Mouse (Mus musculus) T-helper 17 cell (primary cell): ENCODE data around the gene Rnf227.

Experiments
- in situ Hi-C, 2 experiments: fragments of 300-600 bp; cut with MboI, MseI; formaldehyde crosslinking; loops; 1 replicate in 1 of 2; 2 replicates in 1 of 2; pipeline ENCODE4 v1.15.1; 2025; ENCODE audit warnings: high pct_unique_total_duplicates in 2 of 2

Rnf227 gene

DNA sequence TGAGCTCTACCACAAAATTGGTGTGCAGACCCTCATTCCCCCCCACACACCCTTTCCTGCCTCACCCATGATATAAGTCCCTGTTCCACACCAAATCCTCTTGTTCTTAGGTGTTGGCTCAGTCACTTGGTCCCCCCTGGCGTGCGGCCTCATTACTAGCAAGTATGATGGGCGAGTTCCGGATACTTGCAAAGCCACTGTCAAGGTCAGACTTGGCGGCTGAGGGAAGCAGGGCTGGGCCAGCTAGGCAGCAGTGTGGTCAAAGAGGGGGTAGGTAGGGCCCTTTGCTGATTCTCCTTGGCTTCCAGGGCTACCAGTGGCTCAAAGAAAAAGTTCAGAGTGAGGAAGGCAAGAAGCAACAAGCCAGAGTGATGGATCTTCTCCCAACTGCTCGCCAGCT, 9.1 kb upstream of the Rnf227 start:
- in situ Hi-C loops, result no loop called here

GRCm38 (mm10) chr11:69331929-69332405, 8.3 kb upstream of the Rnf227 start:
- in situ Hi-C loops, result no loop called here

- in situ Hi-C loops, result no loop called here
These were observed 7.5 kb upstream of the Rnf227 start for GRCm38 (mm10) chr11:69332713-69333253.

DNA sequence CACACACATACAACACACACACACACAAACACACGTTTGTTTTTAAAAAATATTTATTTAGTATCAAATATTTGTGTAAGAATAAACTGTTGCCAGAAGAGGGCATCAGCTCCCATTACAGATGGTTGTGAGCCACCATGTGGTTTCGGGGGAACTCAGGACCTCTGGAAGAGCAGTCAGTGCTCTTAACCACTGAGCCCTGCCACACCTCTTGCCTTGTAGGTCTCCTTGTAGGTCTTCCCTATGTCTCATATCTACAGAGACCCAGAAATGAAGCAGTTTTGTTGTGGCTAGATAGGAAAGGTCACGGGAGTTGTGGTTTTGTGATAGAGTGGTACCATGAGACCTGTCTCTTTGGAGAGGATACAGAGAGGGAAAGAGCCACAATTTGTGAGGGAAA, 6.3 kb upstream of the Rnf227 start:
- in situ Hi-C loops, result no loop called here

DNA sequence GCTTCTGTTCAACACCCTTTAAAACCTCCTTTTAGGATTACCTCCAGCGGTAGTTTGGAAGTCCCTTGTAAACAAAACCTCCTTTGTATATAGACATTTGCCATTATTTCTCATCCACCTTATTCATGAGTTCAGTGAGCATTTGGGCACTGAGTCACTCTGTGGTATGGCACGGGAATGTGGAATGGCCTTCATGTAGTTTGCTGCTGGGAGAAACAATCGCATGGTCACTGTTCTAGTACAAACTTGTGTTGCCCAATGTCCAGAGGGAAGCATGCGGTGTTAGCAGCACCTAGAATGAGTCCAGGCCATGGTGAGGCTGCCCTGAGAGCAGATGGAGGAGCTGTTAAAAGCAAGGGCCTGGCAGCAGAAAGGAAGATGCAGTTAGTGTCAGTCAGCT, 5.5 kb upstream of the Rnf227 start:
- in situ Hi-C loops, result no loop called here

DNA sequence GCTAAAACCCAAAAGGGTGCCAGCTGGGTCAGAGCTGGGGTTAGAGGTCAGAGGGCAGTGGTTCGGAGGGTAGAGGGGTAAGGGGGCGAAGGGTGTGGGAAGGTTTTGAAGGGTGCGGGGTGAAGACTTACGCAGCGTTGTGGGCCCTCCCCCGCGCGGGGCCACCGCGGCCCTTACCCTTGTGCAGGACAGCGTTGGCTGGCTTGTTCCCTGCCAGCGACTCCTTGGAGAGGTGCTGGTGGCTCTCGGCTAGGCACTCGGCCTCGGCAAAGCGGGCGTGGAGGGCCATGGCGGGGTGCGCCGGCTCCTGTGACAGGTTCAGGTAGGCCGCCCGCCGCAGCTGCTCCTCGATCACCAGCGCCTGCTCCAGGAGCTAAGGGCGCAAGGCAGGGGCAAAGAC, 6.2 kb downstream of the Rnf227 start:
- in situ Hi-C loops, result no loop called here

DNA sequence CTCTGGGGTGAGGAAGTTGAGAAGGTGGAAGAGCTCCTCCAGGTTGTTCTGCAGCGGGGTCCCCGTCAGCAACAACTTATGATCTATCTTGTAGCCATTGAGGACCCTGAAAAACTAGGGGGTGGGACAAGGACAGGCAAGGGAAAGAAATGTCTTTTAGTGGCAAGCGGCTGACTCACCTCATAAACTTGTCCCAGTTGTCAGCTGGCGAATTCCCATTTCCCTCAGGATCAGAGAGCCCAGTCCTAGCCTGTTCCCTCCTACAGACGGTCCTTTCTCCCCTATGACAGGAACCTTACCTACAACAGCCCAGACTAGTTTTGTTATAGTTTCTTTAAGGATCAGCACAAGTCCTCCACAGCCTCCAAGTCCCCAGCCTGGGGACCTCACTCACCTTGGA, 16.3 kb downstream of the Rnf227 start:
- in situ Hi-C loops, result no loop called here

GRCm38 (mm10) chr11:69357690-69358089, 17.4 kb downstream of the Rnf227 start:
- in situ Hi-C loops, result no loop called here

DNA sequence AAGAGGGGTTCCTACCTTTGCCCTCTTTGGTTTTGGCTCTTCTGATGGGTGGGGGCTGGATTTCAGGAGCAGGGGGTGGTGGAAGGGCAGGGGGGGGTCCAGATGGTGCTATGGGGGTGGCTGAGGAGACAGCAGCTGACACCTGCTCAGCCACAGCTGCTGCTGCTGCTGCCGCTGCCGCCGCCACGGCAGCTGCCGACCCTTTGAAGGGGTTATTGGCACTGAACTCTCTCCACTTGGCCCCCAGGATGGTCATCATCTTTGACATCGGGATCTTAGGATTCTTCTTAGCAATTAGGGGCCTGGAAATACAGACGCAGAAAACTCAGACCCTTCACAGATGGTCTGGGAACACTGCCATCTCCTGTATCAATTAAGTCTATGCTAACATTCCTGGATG, 21.8 kb downstream of the Rnf227 start:
- in situ Hi-C loops, result no loop called here

GRCm38 (mm10) chr11:69362479-69362878, 22.2 kb downstream of the Rnf227 start:
- in situ Hi-C loops, result no loop called here

- in situ Hi-C loops, result no loop called here
These were observed 24.1 kb downstream of the Rnf227 start for GRCm38 (mm10) chr11:69364376-69364775.

- in situ Hi-C loops, result no loop called here
These were observed 24.6 kb downstream of the Rnf227 start for GRCm38 (mm10) chr11:69364910-69365309.

DNA sequence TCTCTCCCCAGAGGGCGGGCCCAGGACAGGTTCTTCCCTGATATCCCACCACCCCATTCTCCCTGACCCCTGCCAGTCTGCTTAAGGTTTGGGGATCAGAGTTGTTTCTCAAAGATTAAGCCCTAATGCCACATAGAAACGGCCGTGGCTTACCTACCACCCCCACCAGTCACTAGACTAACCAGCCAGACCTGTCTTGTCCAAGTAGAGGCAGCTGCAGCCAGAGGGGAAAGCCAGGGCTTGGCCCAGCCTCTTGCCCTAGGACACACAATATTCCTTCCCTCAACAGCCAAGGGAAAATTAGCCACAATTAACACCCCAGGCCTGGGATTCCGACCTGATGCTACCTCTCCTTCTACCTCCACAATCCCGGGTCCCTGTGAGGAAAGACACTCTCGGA, 25.5 kb downstream of the Rnf227 start:
- in situ Hi-C loops, result no loop called here

- in situ Hi-C loops, result no loop called here
These were observed 26.0 kb downstream of the Rnf227 start for GRCm38 (mm10) chr11:69366157-69366854.

DNA sequence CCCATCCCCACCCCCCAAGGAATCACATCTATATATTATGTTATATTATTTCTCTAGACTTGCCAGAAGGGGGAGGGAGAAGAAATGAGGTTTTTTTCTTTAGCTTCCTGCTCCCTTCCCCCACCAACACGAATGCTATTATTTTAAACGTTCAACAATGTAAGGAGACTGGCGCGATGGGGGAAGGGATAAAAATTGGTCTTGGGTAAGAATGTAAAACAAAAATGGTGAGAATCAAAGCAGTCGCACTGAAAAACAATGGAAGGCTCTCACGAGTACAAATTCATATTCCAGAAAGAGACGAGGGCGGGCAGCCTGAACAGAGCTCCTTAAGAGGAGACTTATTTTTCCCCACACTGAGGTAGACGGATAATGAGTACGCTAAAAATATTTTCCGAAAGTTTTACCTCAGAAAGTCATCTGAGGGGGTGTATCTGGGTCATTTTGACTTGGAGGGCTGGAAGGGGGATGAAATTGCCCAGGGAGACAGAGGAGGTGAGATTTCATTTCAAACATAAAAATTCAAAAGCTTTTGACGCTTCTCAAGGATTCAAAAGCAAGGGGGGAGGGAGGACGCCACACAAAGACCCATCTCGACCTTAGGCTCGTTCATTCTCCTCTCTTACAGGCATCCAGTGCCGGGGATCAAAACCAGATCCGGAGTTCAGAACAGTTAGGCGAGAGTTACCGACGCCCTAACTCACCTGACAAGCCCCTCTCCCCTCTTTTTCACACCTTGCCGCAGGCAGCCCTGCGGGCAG, 26.8 kb downstream of the Rnf227 start:
- in situ Hi-C loops, result no loop called here

GRCm38 (mm10) chr11:69367616-69368355, 27.5 kb downstream of the Rnf227 start:
- in situ Hi-C loops, result no loop called here

DNA sequence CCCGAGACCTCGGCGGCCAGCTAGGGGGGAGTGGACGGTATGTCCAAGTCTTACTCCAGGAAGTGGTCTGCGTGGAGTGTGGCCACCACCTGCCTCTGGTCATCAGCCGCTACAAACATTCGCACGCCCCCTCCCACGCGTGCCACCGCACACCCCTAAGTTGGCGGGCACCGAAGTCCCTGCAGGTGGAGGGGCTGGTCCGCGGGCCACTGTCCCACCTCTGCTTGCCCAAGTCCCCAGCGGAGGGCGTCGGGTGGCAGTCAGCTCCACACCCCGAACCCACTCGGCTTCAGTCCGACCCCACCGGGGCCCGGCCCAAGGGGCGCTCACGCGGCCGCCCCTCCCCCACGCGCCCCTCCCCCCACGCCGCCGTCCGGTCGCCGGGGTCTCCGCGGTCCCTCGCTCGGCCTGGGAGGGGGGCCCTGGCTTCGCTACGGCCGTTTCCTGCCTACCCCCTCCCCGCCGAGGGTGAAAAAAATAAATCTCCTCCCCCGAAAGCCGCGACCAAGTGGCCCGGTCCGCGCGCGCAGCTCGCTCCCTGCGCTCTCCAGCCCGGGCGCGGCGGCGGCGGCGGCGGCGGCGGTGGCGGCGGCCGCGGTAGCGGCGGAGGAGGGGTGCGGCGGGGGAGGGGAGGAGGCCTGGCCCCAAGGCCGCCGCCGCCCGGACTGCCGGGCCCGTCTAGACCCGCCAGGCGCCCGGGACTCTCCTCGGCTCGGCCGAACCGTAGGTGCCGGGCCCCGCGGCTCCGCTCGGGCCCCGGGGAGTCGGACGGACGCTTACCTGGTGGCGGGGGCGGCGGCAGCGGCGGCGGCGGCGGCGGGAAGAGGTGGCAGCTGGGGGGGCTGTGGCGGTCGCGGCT, 28.3 kb downstream of the Rnf227 start:
- in situ Hi-C loops, result no loop called here

DNA sequence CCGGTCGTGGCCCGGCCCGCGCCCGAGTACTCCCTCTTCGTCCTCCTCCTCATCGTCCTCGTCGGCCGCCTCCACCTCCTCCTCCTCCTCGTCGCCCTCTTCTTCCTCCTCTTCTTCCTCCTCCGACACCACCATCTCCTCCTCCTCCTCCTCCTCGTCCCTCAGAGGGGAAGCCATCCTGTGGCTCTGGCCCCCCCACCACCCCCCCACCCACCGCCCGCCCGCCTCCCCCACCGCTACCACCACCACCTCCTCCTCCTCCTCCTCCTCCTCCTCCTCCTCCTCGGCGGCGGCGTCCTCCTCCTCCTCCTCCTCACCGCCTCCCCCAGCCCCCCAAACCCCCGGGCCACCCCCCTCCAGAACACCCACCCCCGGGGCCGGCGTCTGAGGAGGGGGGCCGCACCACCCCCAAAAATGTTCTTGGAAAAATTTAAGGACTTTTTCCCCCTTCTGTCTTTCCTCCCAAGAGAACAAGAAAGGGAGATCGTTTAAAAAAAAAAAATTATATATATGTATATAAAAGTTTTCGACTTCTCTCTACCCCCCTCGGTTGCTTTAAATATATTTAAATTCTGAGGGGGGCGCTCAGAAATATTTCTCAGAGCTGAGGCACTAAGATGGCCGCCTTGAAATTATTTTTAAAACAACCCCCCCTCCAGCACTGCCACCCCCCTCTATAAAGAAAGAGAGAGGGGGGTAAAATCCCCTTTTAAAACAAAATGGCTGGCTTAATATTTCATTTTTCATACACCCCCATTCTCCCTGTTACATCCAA, 29.1 kb downstream of the Rnf227 start, which contains the start of gene Chd3:
Gene Chd3 (minus strand): TSS at position 192 of the 775 bp plus-strand sequence.
- in situ Hi-C loops, result no loop called here

GRCm38 (mm10) chr11:69369990-69370816, 29.9 kb downstream of the Rnf227 start:
- in situ Hi-C loops, result no loop called here
